Mouse (Mus musculus): ENCODE data around the gene Fmnl2. TPM values are rescaled to one million over a fixed set of nuclear protein-coding genes. Genes with fewer than 3 reads are reported as not detected.

The Fmnl2 gene
- 2.8 TPM for polyA plus RNA-seq (2012; fragmentation: generic; extraction: Trizol)

DNA sequence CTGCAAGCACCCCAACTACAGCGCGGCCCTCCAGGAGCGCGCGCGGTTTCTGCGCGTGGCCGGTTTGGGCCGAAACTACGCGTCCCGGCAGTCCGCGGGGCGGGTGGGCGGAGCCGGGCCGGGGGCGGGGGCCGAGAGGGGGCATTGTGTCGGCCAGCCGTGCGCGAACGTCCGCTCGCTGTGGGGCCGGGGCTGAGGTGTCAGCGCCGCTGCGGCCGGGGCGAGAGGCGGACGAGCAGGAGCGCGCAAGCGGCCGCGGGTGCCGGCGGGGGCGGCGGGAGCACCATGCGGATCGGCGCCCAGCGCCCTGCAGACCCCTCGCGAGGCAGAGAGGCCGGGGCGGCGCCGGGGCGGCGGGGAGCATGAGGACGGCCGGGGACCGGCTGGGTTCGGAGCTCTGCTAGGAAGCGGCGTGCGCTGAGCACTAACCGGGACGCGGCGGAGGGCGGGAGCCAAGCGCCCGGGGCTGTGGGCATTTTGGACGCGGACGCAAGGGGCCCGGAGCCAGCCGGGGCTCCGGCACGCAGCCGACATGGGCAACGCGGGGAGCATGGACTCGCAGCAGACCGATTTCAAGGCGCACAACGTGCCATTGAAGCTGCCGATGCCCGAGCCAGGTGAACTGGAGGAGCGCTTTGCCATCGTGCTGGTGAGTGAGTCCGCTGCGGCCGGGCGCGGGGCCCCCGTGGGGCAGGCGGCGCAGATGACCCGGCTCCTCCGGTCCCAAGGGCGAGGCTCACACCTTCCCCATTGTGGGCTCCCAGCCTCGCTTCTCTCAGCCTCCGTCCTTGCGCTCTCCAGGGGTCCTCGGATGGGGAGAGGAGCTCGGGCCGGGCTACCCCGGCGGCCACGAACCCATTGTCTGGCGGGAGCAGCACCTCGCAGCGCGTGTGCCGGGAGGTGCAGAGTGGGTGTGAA lies at the start of gene Fmnl2:
Fmnl2 (plus strand) TSS at position 250 of the 918 bp plus-strand sequence.
- Histone ChIP-seq H3K79me2 (ENCODE audit: control insufficient read depth, insufficient read depth) (peaks cover 8% of the 10 kb centered on the region), H3K4me3 (peak within 1 kb of the TSS; percentile 48), H3K27me3 (ENCODE audit: control insufficient read depth, insufficient read depth, insufficient read length) (no peaks in the 10 kb centered on the region), H3K36me3 (ENCODE audit: control insufficient read depth, insufficient read depth) (no peaks in the 10 kb centered on the region), H3ac (ENCODE audit: control insufficient read depth, insufficient read length) (peak within 1 kb of the TSS; percentile 34), H3K4me2 (ENCODE audit: low read depth) (peak within 1 kb of the TSS; percentile 76)
- TF ChIP-seq POLR2AphosphoS2 (IDR thresholded peaks at IDR 0.05; ENCODE audit: insufficient read length, low read depth), result peak; percentile 69
- no peak for TF ChIP-seq TCF12 (IDR thresholded peaks at IDR 0.05; ENCODE audit: insufficient read depth, poor library complexity, severe bottlenecking)
- no peak for TF ChIP-seq E2F4 (IDR thresholded peaks at IDR 0.05; ENCODE audit: insufficient read depth)
- TF ChIP-seq USF1 (IDR thresholded peaks at IDR 0.05; ENCODE audit: low read depth), result no peak
- TF ChIP-seq TCF3 (IDR thresholded peaks at IDR 0.05; ENCODE audit: insufficient read length, low read depth), result no peak
- no peak for TF ChIP-seq SRF (IDR thresholded peaks at IDR 0.05; ENCODE audit: control insufficient read depth, insufficient read length, low read depth)
- peak; percentile 82 for TF ChIP-seq POLR2A (IDR thresholded peaks at IDR 0.05; ENCODE audit: insufficient read length, low read depth)
- peak in 1 of 3 experiments; percentile 7 for TF ChIP-seq MYOG (IDR thresholded peaks at IDR 0.05; ENCODE audit: control insufficient read depth in 1 of 3, insufficient read depth in 1 of 3, insufficient read length in 2 of 3, low read depth in 2 of 3)
- peak in 1 of 3 experiments; percentile 29 for TF ChIP-seq MYOD1 (IDR thresholded peaks at IDR 0.05; ENCODE audit: control insufficient read depth in 1 of 3, insufficient read length in 2 of 3, low read depth in 2 of 3)
- no peak for TF ChIP-seq REST (IDR thresholded peaks at IDR 0.05; ENCODE audit: insufficient read depth, insufficient read length)
- no peak for TF ChIP-seq CEBPB (IDR thresholded peaks at IDR 0.05; ENCODE audit: insufficient read depth, poor library complexity, severe bottlenecking)

DNA sequence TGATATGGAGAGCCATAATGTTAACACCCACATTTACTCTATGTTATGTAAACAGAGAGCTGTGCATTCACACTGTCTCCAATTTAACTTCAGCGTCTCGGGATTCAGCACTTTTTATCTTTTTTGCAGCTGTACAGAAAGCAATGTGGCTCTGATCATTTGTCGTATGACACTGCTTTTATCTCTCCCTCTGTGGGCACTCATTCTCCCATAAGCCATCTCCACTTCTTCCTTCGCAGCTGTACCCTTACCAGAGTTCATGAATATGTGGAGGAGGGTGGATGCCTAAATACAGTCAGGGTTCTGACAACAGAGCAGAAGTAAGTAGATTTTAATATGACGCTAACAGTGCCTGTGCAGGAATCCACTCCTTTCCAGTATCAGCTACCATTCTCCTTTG lies 47.7 kb upstream of the Fmnl2 start:
- Histone ChIP-seq H3K4me3 (no peak overlapping the region), H3ac (ENCODE audit: control insufficient read depth, insufficient read length) (no peak overlapping the region), H3K4me2 (ENCODE audit: low read depth) (no peak overlapping the region), H3K36me3 (ENCODE audit: control insufficient read depth, insufficient read depth) (no peaks in the 10 kb centered on the region), H3K27me3 (ENCODE audit: control insufficient read depth, insufficient read depth, insufficient read length) (no peaks in the 10 kb centered on the region), H3K79me2 (ENCODE audit: control insufficient read depth, insufficient read depth) (no peaks in the 10 kb centered on the region)
- no peak for TF ChIP-seq REST (IDR thresholded peaks at IDR 0.05; ENCODE audit: insufficient read depth, insufficient read length)
- TF ChIP-seq CEBPB (IDR thresholded peaks at IDR 0.05; ENCODE audit: insufficient read depth, poor library complexity, severe bottlenecking), result no peak
- no peak for TF ChIP-seq TCF12 (IDR thresholded peaks at IDR 0.05; ENCODE audit: insufficient read depth, poor library complexity, severe bottlenecking)
- no peak for TF ChIP-seq MYOD1 (IDR thresholded peaks at IDR 0.05; ENCODE audit: control insufficient read depth in 1 of 3, insufficient read length in 2 of 3, low read depth in 2 of 3)
- no peak for TF ChIP-seq MAX (IDR thresholded peaks at IDR 0.05; ENCODE audit: low read depth)
- TF ChIP-seq MYOG (IDR thresholded peaks at IDR 0.05; ENCODE audit: control insufficient read depth in 1 of 3, insufficient read depth in 1 of 3, insufficient read length in 2 of 3, low read depth in 2 of 3), result no peak
- no peak for TF ChIP-seq POLR2A (IDR thresholded peaks at IDR 0.05; ENCODE audit: insufficient read length, low read depth)
- TF ChIP-seq TCF3 (IDR thresholded peaks at IDR 0.05; ENCODE audit: insufficient read length, low read depth), result no peak
- TF ChIP-seq E2F4 (IDR thresholded peaks at IDR 0.05; ENCODE audit: insufficient read depth), result no peak
- TF ChIP-seq USF1 (IDR thresholded peaks at IDR 0.05; ENCODE audit: low read depth), result no peak
- no peak for TF ChIP-seq POLR2AphosphoS2 (IDR thresholded peaks at IDR 0.05; ENCODE audit: insufficient read length, low read depth)
- no peak for TF ChIP-seq SRF (IDR thresholded peaks at IDR 0.05; ENCODE audit: control insufficient read depth, insufficient read length, low read depth)

DNA sequence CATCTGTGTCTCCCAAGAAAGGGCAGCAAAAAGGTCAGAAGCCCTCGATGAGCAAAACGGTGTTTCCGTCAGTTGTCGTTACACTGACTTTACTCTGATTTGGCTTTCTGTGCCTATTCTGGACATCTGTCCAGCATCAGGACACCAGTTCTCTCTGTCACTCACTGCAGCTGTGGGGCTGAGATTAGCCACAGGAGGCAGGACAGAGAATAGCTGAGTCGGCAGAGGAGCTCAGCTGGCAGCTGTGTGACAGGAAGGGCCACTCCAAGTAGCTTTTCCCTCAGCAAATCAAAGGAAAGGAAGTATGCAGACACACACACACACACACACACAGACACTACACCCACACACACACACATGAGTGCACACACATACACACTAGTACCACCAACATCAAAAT lies 46.0 kb upstream of the Fmnl2 start:
- no peak for TF ChIP-seq USF1 (IDR thresholded peaks at IDR 0.05; ENCODE audit: low read depth)
- no peak for TF ChIP-seq MAX (IDR thresholded peaks at IDR 0.05; ENCODE audit: low read depth)
- no peak for TF ChIP-seq POLR2A (IDR thresholded peaks at IDR 0.05; ENCODE audit: insufficient read length, low read depth)
- TF ChIP-seq TCF3 (IDR thresholded peaks at IDR 0.05; ENCODE audit: insufficient read length, low read depth), result no peak
- no peak for TF ChIP-seq TCF12 (IDR thresholded peaks at IDR 0.05; ENCODE audit: insufficient read depth, poor library complexity, severe bottlenecking)
- TF ChIP-seq MYOD1 (IDR thresholded peaks at IDR 0.05; ENCODE audit: control insufficient read depth in 1 of 3, insufficient read length in 2 of 3, low read depth in 2 of 3), result no peak
- no peak for TF ChIP-seq CEBPB (IDR thresholded peaks at IDR 0.05; ENCODE audit: insufficient read depth, poor library complexity, severe bottlenecking)
- TF ChIP-seq E2F4 (IDR thresholded peaks at IDR 0.05; ENCODE audit: insufficient read depth), result no peak
- TF ChIP-seq REST (IDR thresholded peaks at IDR 0.05; ENCODE audit: insufficient read depth, insufficient read length), result no peak
- no peak for TF ChIP-seq SRF (IDR thresholded peaks at IDR 0.05; ENCODE audit: control insufficient read depth, insufficient read length, low read depth)
- no peak for TF ChIP-seq MYOG (IDR thresholded peaks at IDR 0.05; ENCODE audit: control insufficient read depth in 1 of 3, insufficient read depth in 1 of 3, insufficient read length in 2 of 3, low read depth in 2 of 3)
- no peak for TF ChIP-seq POLR2AphosphoS2 (IDR thresholded peaks at IDR 0.05; ENCODE audit: insufficient read length, low read depth)
- Histone ChIP-seq H3K36me3 (ENCODE audit: control insufficient read depth, insufficient read depth) (no peaks in the 10 kb centered on the region), H3K27me3 (ENCODE audit: control insufficient read depth, insufficient read depth, insufficient read length) (no peaks in the 10 kb centered on the region), H3K4me3 (no peak overlapping the region), H3K4me2 (ENCODE audit: low read depth) (no peak overlapping the region), H3K79me2 (ENCODE audit: control insufficient read depth, insufficient read depth) (no peaks in the 10 kb centered on the region), H3ac (ENCODE audit: control insufficient read depth, insufficient read length) (no peak overlapping the region)

DNA sequence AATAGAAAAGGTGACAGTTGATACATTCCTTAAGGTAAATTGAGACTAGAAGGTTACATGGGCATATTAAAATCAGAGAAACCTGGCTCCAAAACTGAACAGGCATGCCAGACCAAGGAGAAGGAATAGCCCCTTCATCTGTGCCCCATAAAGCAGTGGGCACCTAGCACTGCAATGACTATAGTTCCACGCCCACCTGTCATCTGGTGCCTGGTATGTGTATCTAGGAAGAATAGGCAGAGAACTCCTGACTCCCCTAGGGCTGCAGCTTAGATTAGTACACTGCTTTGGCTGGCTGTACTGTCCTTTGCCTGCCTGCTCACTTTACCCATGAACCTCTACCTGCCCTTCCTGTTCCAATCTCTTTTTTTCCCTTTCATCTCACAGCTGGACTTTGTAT lies 40.3 kb upstream of the Fmnl2 start:
- TF ChIP-seq TCF12 (IDR thresholded peaks at IDR 0.05; ENCODE audit: insufficient read depth, poor library complexity, severe bottlenecking) (no peak), POLR2AphosphoS2 (IDR thresholded peaks at IDR 0.05; ENCODE audit: insufficient read length, low read depth) (no peak), REST (IDR thresholded peaks at IDR 0.05; ENCODE audit: insufficient read depth, insufficient read length) (no peak), E2F4 (IDR thresholded peaks at IDR 0.05; ENCODE audit: insufficient read depth) (no peak), MYOD1 (IDR thresholded peaks at IDR 0.05; ENCODE audit: control insufficient read depth in 1 of 3, insufficient read length in 2 of 3, low read depth in 2 of 3) (no peak), POLR2A (IDR thresholded peaks at IDR 0.05; ENCODE audit: insufficient read length, low read depth) (no peak), MYOG (IDR thresholded peaks at IDR 0.05; ENCODE audit: control insufficient read depth in 1 of 3, insufficient read depth in 1 of 3, insufficient read length in 2 of 3, low read depth in 2 of 3) (no peak), SRF (IDR thresholded peaks at IDR 0.05; ENCODE audit: control insufficient read depth, insufficient read length, low read depth) (no peak), MAX (IDR thresholded peaks at IDR 0.05; ENCODE audit: low read depth) (no peak), TCF3 (IDR thresholded peaks at IDR 0.05; ENCODE audit: insufficient read length, low read depth) (no peak), CEBPB (IDR thresholded peaks at IDR 0.05; ENCODE audit: insufficient read depth, poor library complexity, severe bottlenecking) (no peak), USF1 (IDR thresholded peaks at IDR 0.05; ENCODE audit: low read depth) (no peak)
- Histone ChIP-seq H3K36me3 (ENCODE audit: control insufficient read depth, insufficient read depth) (no peaks in the 10 kb centered on the region), H3K79me2 (ENCODE audit: control insufficient read depth, insufficient read depth) (no peaks in the 10 kb centered on the region), H3K4me3 (no peak overlapping the region), H3K27me3 (ENCODE audit: control insufficient read depth, insufficient read depth, insufficient read length) (no peaks in the 10 kb centered on the region), H3K4me2 (ENCODE audit: low read depth) (no peak overlapping the region), H3ac (ENCODE audit: control insufficient read depth, insufficient read length) (no peak overlapping the region)

Data from myocyte (in vitro differentiated cells).